Mouse (Mus musculus) spleen, adult 2 months (tissue): ENCODE results near the gene Ank2.

Experiments used
- CTCF ChIP-seq: fragments of 200-500 bp; IDR thresholded peaks from 2 replicates; pipeline ENCODE4 v1.5.1; 2011; ENCODE audit warnings: mild to moderate bottlenecking, inconsistent platforms; ENCODE audit not compliant: insufficient read depth, insufficient read length, insufficient replicate concordance; ENCODE audit errors: extremely low read depth
- POLR2A ChIP-seq: fragments of 200-500 bp; IDR thresholded peaks from 2 replicates; pipeline ENCODE4 v1.6.1; 2011; ENCODE audit warnings: low read depth, low read length, inconsistent platforms

DNA sequence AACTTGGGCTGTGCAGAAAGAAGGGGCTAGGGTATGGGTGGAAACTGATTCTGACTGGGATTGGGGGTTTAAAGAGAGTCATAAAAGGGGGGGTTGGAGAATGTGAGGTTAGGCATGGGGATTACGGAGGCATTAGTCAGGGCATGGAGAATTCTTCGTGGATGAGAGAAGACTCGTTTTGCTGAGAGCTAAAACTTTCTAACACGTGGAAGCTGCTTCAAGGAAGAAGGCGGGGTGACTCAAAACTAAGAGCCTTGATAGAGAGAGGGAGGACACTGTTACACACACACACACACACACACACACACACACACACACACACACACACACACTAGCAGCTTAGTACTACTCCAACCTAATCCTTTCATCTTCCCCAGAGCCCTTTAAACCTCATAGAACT lies 463.0 kb downstream of the Ank2 start:
- TF ChIP-seq POLR2A (no peak), CTCF (no peak)
